Mouse (Mus musculus): ENCODE data around the gene Trpc4. TPM values are rescaled to one million over a fixed set of nuclear protein-coding genes. Genes with fewer than 3 reads are reported as not detected.

Trpc4 gene
- polyA plus RNA-seq, 1 experiment from 2014 or later = 0.05 TPM

DNA sequence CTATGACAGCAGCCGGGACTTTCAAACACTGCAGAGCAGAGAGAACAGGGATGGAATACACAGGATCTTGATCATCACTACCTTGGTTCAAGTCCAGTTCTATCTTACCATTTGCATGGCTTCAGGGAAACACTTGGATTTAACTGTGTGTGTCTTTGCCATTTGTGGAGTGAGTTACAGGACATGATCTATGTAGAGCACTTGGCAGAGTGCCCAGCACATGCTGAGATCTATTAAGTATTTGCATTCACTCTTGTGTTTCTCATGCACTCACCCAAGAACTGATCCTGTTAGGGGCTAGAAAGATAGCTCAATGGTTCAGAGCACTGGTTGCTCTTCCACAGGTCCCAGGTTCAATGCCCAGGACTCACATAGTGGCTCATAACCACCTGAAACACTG lies 21.5 kb downstream of the Trpc4 start:
- H3K9ac ChIP-seq = no peak overlapping the region
- ATAC-seq (ENCODE audit: insufficient read depth) (peak; percentile 62; the same call in 1 of the 2 replicates), DNase-seq (peak; percentile 84)
- no peaks in the 10 kb centered on the region for H3K4me1 ChIP-seq (ENCODE audit: insufficient read depth)
- H3K27ac ChIP-seq (ENCODE audit: low read depth) = no peak overlapping the region
- WGBS = 53% methylated on average over 1 of the region's 1 CpGs
- H3K36me3 ChIP-seq (ENCODE audit: insufficient read depth) = no peaks in the 10 kb centered on the region
- H3K4me3 ChIP-seq (ENCODE audit: low read depth, low read length) = no peak overlapping the region
- peaks cover 4% of the 10 kb centered on the region; the same call in 1 of the 2 replicates for H3K9me3 ChIP-seq (ENCODE audit: low read depth, low read length)
- H3K27me3 ChIP-seq (ENCODE audit: insufficient read depth, low read length) = no peaks in the 10 kb centered on the region
- no peak overlapping the region for H3K4me2 ChIP-seq
- no peak for TF ChIP-seq CTCF (IDR thresholded peaks at IDR 0.05; ENCODE audit: low read depth)

DNA sequence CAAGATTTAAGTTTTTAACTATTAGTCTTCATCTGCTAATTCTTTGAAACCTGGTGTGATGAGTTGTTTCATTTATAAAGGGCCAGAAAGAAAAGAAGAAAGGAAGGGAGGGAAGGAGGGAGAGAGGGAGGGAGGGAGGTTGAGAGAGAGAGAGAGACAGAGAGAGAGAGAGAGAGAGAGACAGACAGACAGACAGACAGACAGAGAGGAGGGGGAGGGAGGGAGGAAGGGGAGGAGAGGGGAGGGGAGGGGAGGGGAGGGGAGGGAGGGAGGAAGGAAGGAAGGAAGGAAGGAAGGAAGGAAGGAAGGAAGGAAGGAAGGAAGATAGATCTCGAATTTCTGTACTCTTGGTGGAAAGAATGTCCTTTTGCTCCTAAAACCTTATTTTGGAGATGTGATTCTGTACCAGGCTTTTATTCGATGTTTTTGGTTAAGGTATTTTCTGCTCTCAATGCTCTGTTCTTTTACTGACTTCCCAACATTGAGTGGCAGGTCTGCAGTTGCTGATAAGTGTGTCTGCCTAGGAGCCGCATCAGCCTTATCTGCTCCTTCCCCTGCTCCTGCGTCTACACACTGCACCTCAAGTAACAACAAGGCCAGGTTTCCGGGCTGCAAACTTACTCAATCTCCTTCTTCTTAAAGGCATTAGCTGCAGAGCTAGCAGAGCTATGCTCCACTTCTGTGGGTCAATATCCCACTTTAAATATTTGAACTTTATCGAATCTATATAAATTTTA lies 35.3 kb downstream of the Trpc4 start:
- Histone ChIP-seq H3K9me3 (ENCODE audit: low read depth, low read length) (no peaks in the 10 kb centered on the region), H3K4me2 (no peak overlapping the region), H3K27ac (ENCODE audit: low read depth) (no peak overlapping the region), H3K27me3 (ENCODE audit: insufficient read depth, low read length) (no peaks in the 10 kb centered on the region), H3K9ac (no peak overlapping the region), H3K36me3 (ENCODE audit: insufficient read depth) (no peaks in the 10 kb centered on the region), H3K4me3 (ENCODE audit: low read depth, low read length) (no peak overlapping the region), H3K4me1 (ENCODE audit: insufficient read depth) (no peaks in the 10 kb centered on the region)
- WGBS = 57% methylated on average over 6 of the region's 6 CpGs
- TF ChIP-seq CTCF (IDR thresholded peaks at IDR 0.05; ENCODE audit: low read depth) = no peak
- ATAC-seq (ENCODE audit: insufficient read depth) = no peak
- no peak for DNase-seq

DNA sequence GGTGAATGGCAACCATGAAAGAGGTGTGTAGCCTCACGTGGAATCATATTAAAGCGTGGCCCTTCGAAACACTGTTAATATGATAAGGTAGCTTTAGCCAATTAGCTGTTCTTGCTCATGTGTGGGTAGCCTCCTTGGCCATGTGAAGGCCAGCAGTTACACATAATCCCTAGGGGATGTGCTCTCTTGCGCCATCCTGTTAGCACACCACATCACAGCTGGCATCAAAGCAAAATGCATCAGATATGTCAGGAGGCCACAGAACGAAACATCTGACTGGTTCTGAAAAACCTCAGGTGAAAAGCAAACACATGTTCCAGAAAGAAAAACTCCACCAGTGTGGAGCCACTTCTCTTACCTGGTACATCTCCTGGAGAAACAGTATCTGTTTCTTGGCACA lies 45.4 kb downstream of the Trpc4 start:
- Histone ChIP-seq H3K9me3 (ENCODE audit: low read depth, low read length) (no peaks in the 10 kb centered on the region), H3K4me1 (ENCODE audit: insufficient read depth) (no peaks in the 10 kb centered on the region), H3K27me3 (ENCODE audit: insufficient read depth, low read length) (no peaks in the 10 kb centered on the region), H3K4me2 (no peak overlapping the region), H3K27ac (ENCODE audit: low read depth) (no peak overlapping the region), H3K4me3 (ENCODE audit: low read depth, low read length) (no peak overlapping the region), H3K36me3 (ENCODE audit: insufficient read depth) (no peaks in the 10 kb centered on the region), H3K9ac (no peak overlapping the region)
- WGBS = 83% methylated on average over 5 of the region's 5 CpGs
- TF ChIP-seq CTCF (IDR thresholded peaks at IDR 0.05; ENCODE audit: low read depth) = no peak
- ATAC-seq (ENCODE audit: insufficient read depth) (no peak), DNase-seq (no peak)

DNA sequence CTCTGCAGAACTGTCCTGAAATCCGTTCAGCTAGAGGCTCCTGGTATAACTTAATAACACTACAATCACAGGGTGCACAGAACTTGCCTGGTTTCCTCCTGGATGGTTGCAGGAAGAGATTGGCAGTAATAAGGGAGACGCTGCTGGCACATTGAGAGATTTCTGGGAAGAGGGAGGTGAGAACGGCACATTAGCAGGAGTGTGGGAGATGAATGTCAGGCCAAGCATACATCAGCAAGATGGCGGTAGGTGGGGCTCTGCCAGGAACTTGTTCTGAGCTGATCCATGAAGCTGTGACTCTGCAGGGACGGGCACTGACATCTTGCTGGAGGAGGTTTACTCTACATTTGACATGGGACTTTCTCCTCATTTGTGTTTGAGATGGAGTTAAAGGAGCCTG lies 48.6 kb downstream of the Trpc4 start:
- ATAC-seq (ENCODE audit: insufficient read depth) = no peak
- no peak for TF ChIP-seq CTCF (IDR thresholded peaks at IDR 0.05; ENCODE audit: low read depth)
- Histone ChIP-seq H3K27me3 (ENCODE audit: insufficient read depth, low read length) (no peaks in the 10 kb centered on the region), H3K9me3 (ENCODE audit: low read depth, low read length) (no peaks in the 10 kb centered on the region), H3K36me3 (ENCODE audit: insufficient read depth) (no peaks in the 10 kb centered on the region), H3K4me2 (no peak overlapping the region), H3K9ac (no peak overlapping the region), H3K4me3 (ENCODE audit: low read depth, low read length) (no peak overlapping the region), H3K27ac (ENCODE audit: low read depth) (no peak overlapping the region), H3K4me1 (ENCODE audit: insufficient read depth) (no peaks in the 10 kb centered on the region)
- DNase-seq = no peak
- 47% methylated on average over 5 of the region's 5 CpGs for WGBS

DNA sequence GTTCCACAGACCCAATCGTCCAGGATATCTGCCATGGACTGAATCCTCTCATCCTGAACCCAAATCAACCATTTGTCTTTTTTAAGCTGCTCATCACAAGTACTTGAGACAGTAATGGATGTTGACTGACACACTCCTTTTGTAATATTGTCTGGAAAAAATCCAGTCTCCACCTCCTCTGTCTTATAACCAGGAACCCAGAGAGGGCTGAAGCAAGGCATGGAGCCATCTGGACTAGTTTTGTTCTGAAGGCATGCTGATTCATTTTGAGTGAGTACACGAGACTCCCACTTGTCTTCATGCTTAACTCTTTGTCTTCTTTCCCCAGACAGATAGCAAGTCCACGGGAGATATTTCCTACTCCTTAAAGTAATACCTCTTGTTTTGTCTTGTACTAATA lies 54.3 kb downstream of the Trpc4 start:
- no peak for ATAC-seq (ENCODE audit: insufficient read depth)
- no peaks in the 10 kb centered on the region for H3K27me3 ChIP-seq (ENCODE audit: insufficient read depth, low read length)
- no peaks in the 10 kb centered on the region for H3K4me1 ChIP-seq (ENCODE audit: insufficient read depth)
- no peak overlapping the region for H3K9ac ChIP-seq
- H3K9me3 ChIP-seq (ENCODE audit: low read depth, low read length) = no peaks in the 10 kb centered on the region
- DNase-seq = no peak
- no peaks in the 10 kb centered on the region for H3K36me3 ChIP-seq (ENCODE audit: insufficient read depth)
- WGBS = 55% methylated on average over 3 of the region's 3 CpGs
- no peak overlapping the region for H3K4me3 ChIP-seq (ENCODE audit: low read depth, low read length)
- H3K4me2 ChIP-seq = no peak overlapping the region
- TF ChIP-seq CTCF (IDR thresholded peaks at IDR 0.05; ENCODE audit: low read depth) = no peak
- no peak overlapping the region for H3K27ac ChIP-seq (ENCODE audit: low read depth)

DNA sequence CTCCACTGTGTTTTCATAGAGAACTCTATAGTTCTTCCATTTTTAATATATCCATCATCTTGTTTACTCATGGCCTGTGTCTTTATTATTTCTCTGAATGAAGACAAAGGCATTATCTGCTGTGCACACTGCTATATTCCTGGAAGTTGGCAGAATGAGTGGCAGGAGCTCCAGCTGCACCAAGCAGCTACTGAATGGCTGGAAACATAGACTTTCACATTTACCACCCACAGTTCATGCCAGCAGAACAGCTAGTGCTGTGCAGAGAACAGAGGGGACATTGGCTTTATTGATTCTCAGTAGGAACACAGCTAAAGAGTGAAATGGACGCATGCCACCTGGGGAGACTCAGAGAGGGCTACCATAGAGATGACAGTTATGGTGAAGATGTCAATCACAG lies 55.6 kb downstream of the Trpc4 start:
- Histone ChIP-seq H3K4me2 (no peak overlapping the region), H3K27ac (ENCODE audit: low read depth) (no peak overlapping the region), H3K9me3 (ENCODE audit: low read depth, low read length) (no peaks in the 10 kb centered on the region), H3K4me3 (ENCODE audit: low read depth, low read length) (no peak overlapping the region), H3K4me1 (ENCODE audit: insufficient read depth) (no peaks in the 10 kb centered on the region), H3K27me3 (ENCODE audit: insufficient read depth, low read length) (no peaks in the 10 kb centered on the region), H3K9ac (no peak overlapping the region), H3K36me3 (ENCODE audit: insufficient read depth) (no peaks in the 10 kb centered on the region)
- 80% methylated on average over 1 of the region's 1 CpGs for WGBS
- DNase-seq = no peak
- TF ChIP-seq CTCF (IDR thresholded peaks at IDR 0.05; ENCODE audit: low read depth) = no peak
- ATAC-seq (ENCODE audit: insufficient read depth) = no peak

DNA sequence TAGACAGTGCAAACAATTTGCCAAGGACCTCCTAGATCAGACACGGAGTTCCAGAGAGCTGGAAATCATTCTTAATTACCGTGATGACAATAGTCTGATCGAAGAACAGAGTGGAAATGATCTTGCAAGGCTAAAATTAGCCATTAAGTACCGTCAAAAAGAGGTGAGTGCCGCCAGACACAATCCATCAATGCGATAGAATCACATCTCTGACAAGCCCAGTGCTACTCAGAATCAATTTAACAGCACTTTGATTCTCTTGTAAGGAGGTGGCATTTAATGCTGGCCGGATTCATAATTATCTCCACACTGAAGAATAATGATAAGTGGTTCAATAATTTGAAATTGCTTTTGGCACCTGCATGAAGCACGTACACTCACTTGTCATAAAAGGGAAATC lies 66.7 kb downstream of the Trpc4 start:
- Histone ChIP-seq H3K36me3 (ENCODE audit: insufficient read depth) (no peaks in the 10 kb centered on the region), H3K9ac (no peak overlapping the region), H3K4me2 (no peak overlapping the region), H3K9me3 (ENCODE audit: low read depth, low read length) (no peaks in the 10 kb centered on the region), H3K4me1 (ENCODE audit: insufficient read depth) (no peaks in the 10 kb centered on the region), H3K4me3 (ENCODE audit: low read depth, low read length) (no peak overlapping the region), H3K27ac (ENCODE audit: low read depth) (no peak overlapping the region), H3K27me3 (ENCODE audit: insufficient read depth, low read length) (no peaks in the 10 kb centered on the region)
- no peak for ATAC-seq (ENCODE audit: insufficient read depth)
- WGBS = 61% methylated on average over 8 of the region's 8 CpGs
- no peak for DNase-seq
- no peak for TF ChIP-seq CTCF (IDR thresholded peaks at IDR 0.05; ENCODE audit: low read depth)
